ENCODE assay signal across 8 mouse cellular contexts in the genomic region with DNA sequence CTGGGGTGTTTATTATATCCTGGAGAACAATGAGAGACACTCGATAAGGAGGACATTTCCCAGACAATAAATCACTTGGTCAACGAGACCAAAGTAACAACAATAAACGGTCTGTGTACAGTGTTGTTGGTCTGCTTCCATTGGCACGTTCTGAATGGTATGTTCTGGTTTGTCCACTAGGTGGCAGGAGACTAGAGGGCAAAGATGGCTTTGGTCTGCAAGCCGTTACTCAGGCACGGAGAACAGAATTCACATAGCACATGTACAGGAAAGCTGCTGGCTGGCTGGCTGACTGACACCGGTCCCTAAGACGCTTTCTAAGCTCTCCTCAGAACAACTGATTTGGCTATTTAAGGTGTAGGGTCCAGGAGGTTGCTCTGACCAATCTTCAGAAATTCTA.
A peak's percentile ranks its signal among the peaks of the same experiment; 100 is the strongest.
DNase-seq lines count a peak whose midpoint lies in the region; ATAC-seq and TF ChIP-seq lines count a peak whose summit lies in the region.

No protein-coding gene starts in this region.

- no peaks in the 10 kb centered on the region for H3K36me3 ChIP-seq in CH12.LX (replicated peaks in 1 of 2; ENCODE audit: control insufficient read depth in 1 of 2, insufficient read depth in 1 of 2, low read length in 1 of 2)
- H3K36me3 ChIP-seq in kidney, embryonic 16.5 days (ENCODE audit: insufficient read depth, low read length): no peaks in the 10 kb centered on the region

- H3K27me3 ChIP-seq in CH12.LX (replicated peaks) (peaks cover 6% of the 10 kb centered on the region), Patski (no peaks in the 10 kb centered on the region)
- no peaks in the 10 kb centered on the region for H3K27me3 ChIP-seq in kidney, embryonic 16.5 days (ENCODE audit: insufficient read depth, low read length)

- H3K27ac ChIP-seq in CH12.LX (ENCODE audit: insufficient read depth, low read depth): no peak overlapping the region
- H3K27ac ChIP-seq in kidney, embryonic 16.5 days (ENCODE audit: low read length): no peak overlapping the region
- H3K27ac ChIP-seq in olfactory bulb, adult 2 months (ENCODE audit: insufficient read depth, low read depth, low read length): peak overlapping the region; percentile 63; the same call in 1 of the 2 replicates

- TF ChIP-seq EP300 in CH12.LX (IDR thresholded peaks at IDR 0.05; ENCODE audit: low read length): no peak

- H3K79me2 ChIP-seq in CH12.LX (replicated peaks; ENCODE audit: control insufficient read depth, extremely low read depth, insufficient read depth, poor library complexity, severe bottlenecking): no peaks in the 10 kb centered on the region

- in situ Hi-C loops in CH12.LX (cut with MboI; ENCODE audit: low pct_ligation_motif_present, low pct_unique_long_range_greater_than_20kb, low sequenced_read_pairs) (no loop called here), Patski (cut with MboI; ENCODE audit: low pct_unique_long_range_greater_than_20kb) (loop anchor here (5.0 to 25.0 kb wide), 3 partner anchors 50 to 237 kb away; partner anchors contain the start of gene Gosr1)

- no peak overlapping the region for H3K4me3 ChIP-seq in CH12.LX (replicated peaks in 1 of 3; ENCODE audit: low read depth in 2 of 3, low read length in 2 of 3, poor library complexity in 1 of 3)
- H3K4me3 ChIP-seq in kidney, embryonic 16.5 days (ENCODE audit: low read length): no peak overlapping the region
- H3K4me3 ChIP-seq in lung, adult 2 months (replicated peaks; ENCODE audit: extremely low read depth, low read depth, low read length): no peak overlapping the region
- H3K4me3 ChIP-seq in olfactory bulb, adult 2 months (ENCODE audit: insufficient read depth, low read depth, low read length): no peak overlapping the region

- intact Hi-C loops in gastrocnemius, postnatal 14 days (cut with DNase I; ENCODE audit: low total_unique reads): loop anchor here (5.0 to 10.0 kb wide), 2 partner anchors 50 to 127 kb away; no protein-coding TSS in a partner anchor

- TF ChIP-seq POLR2A in CH12.LX (IDR thresholded peaks at IDR 0.05; ENCODE audit: low read depth, low read length): no peak
- TF ChIP-seq POLR2A in lung, adult 2 months (IDR thresholded peaks at IDR 0.05; ENCODE audit: borderline replicate concordance, extremely low read depth, low read depth, low read length): no peak
- no peak for TF ChIP-seq POLR2A in olfactory bulb, adult 2 months (IDR thresholded peaks at IDR 0.05; ENCODE audit: insufficient read depth, low read depth, low read length)

- TF ChIP-seq RAD21 in CH12.LX (IDR thresholded peaks at IDR 0.05; ENCODE audit: low read depth, low read length): peak; percentile 90

- ATAC-seq in Patski: peak; percentile 20
- ATAC-seq in kidney, embryonic 16.5 days (ENCODE audit: low FRiP score, low TSS enrichment): 0 out of 2 replicates have a peak, but pooled peaks have one; percentile 29

- no peak overlapping the region for H3K4me2 ChIP-seq in CH12.LX (ENCODE audit: insufficient read depth, low read depth, poor library complexity, severe bottlenecking)
- H3K4me2 ChIP-seq in kidney, embryonic 16.5 days (replicated peaks; ENCODE audit: low read depth, low read length): no peak overlapping the region

- no peak overlapping the region for H3K9ac ChIP-seq in CH12.LX (ENCODE audit: insufficient read depth, low read depth)
- no peak overlapping the region for H3K9ac ChIP-seq in kidney, embryonic 16.5 days (replicated peaks; ENCODE audit: low read length)

- POLR2A ChIA-PET in Patski (lab: Charles Lee): interaction anchor here (0.5 kb wide), 1 partner anchor 1258 kb away, joined by 3 read pairs; no protein-coding TSS in a partner anchor

- WGBS in kidney, embryonic 16.5 days: 4% methylated on average over 8 of the region's 8 CpGs
- WGBS in lung, adult 2 months: 4% methylated on average over 8 of the region's 8 CpGs
- WGBS in olfactory bulb, adult 2 months: 1% methylated on average over 8 of the region's 8 CpGs

- peak; percentile 85 for DNase-seq in CH12.LX (ENCODE audit: extremely low read depth)
- no peak for DNase-seq in Patski (ENCODE audit: low read depth, low spot score)
- peak; percentile 72 for DNase-seq in cerebellum, adult 9-11 months
- peak; percentile 29 for DNase-seq in gastrocnemius, postnatal 14 days
- peak; percentile 45 for DNase-seq in lung, adult 2 months
- DNase-seq in right cerebral cortex, postnatal 14 days: no peak

- CTCF ChIA-PET in Patski (lab: Charles Lee): interaction anchor here (0.7 to 8.4 kb wide), 12 partner anchors 9 to 146 kb away, joined by 3 to 62 read pairs (median 4); no protein-coding TSS in a partner anchor

- dilution Hi-C loops in CH12.LX (cut with MboI; ENCODE audit: extremely low pct_ligation_motif_present, extremely low pct_unique_long_range_greater_than_20kb, low sequenced_read_pairs): no loop called here

- no peaks in the 10 kb centered on the region for H3K9me3 ChIP-seq in CH12.LX (replicated peaks; ENCODE audit: low read length)
- H3K9me3 ChIP-seq in kidney, embryonic 16.5 days (ENCODE audit: low read length): no peaks in the 10 kb centered on the region

- peak; percentile 97 to 98 for TF ChIP-seq CTCF in CH12.LX (conservative IDR thresholded peaks at IDR 0.05 in 1 of 2, IDR thresholded peaks at IDR 0.05 in 1 of 2; ENCODE audit: low read depth in 2 of 2, low read length in 2 of 2)
- TF ChIP-seq CTCF in Patski (IDR thresholded peaks at IDR 0.05): peak; percentile 88
- TF ChIP-seq CTCF in lung, adult 2 months (IDR thresholded peaks at IDR 0.05; ENCODE audit: insufficient read depth, low read length): peak; percentile 75
- no peak for TF ChIP-seq CTCF in olfactory bulb, adult 2 months (IDR thresholded peaks at IDR 0.05; ENCODE audit: insufficient read depth, low read depth, low read length)

- H3K4me1 ChIP-seq in CH12.LX (ENCODE audit: control insufficient read depth in 1 of 2, insufficient read depth in 2 of 2): peaks cover 7 to 21% of the 10 kb centered on the region in 2 experiments
- H3K4me1 ChIP-seq in kidney, embryonic 16.5 days (ENCODE audit: insufficient read depth, low read length): peaks cover 38% of the 10 kb centered on the region
- no peaks in the 10 kb centered on the region for H3K4me1 ChIP-seq in lung, adult 2 months (ENCODE audit: control insufficient read depth, insufficient read depth, low read length)
- peaks cover 28% of the 10 kb centered on the region for H3K4me1 ChIP-seq in olfactory bulb, adult 2 months (ENCODE audit: control insufficient read depth, insufficient read depth, low read length)

TF ChIP-seq in CH12.LX, 34 proteins besides CTCF, POLR2A, EP300 and RAD21:
- TF ChIP-seq ZMIZ1 (IDR thresholded peaks at IDR 0.05; ENCODE audit: low read depth, low read length) (no peak), RCOR1 (conservative IDR thresholded peaks at IDR 0.05; ENCODE audit: low read depth, low read length) (no peak), MXI1 (IDR thresholded peaks at IDR 0.05; ENCODE audit: low read depth, low read length) (peak; percentile 34; the same call in 1 of the 2 replicates), JUND (conservative IDR thresholded peaks at IDR 0.05; ENCODE audit: low read depth, low read length) (0 out of 2 replicates have a peak, but pooled peaks have one; percentile 8), BHLHE40 (IDR thresholded peaks at IDR 0.05; ENCODE audit: low read depth, low read length) (peak; percentile 79), ZNF384 (IDR thresholded peaks at IDR 0.05; ENCODE audit: low read depth, low read length) (no peak), ZC3H11A (IDR thresholded peaks at IDR 0.05; ENCODE audit: low read depth, low read length) (peak; percentile 64), MAX (IDR thresholded peaks at IDR 0.05; ENCODE audit: low read length) (peak; percentile 76), MYC (IDR thresholded peaks at IDR 0.05; ENCODE audit: low read depth, low read length) (peak; percentile 86; the same call in 1 of the 2 replicates), SIN3A (IDR thresholded peaks at IDR 0.05; ENCODE audit: low read length) (0 out of 2 replicates have a peak, but pooled peaks have one; percentile 19), SMC3 (IDR thresholded peaks at IDR 0.05; ENCODE audit: low read depth, low read length) (peak; percentile 94)
TF ChIP-seq in CH12.LX: peak in this region for 8.

Comparison
In these comparisons a context has a peak if more than half of its experiments do, and no peak if none do; other contexts are left out.
1. DNase-seq: peak in CH12.LX (single experiment), cerebellum, adult 9-11 months (single experiment), gastrocnemius, postnatal 14 days (single experiment) and lung, adult 2 months (single experiment); none in Patski (single experiment) and right cerebral cortex, postnatal 14 days (single experiment).